Mouse (Mus musculus) stomach, embryonic 14.5 days (tissue): ENCODE data around the gene Uhrf1bp1. TPM values are rescaled to one million over a fixed set of nuclear protein-coding genes. Genes with fewer than 3 reads are reported as not detected.

Source experiments
- ATAC-seq: fragments of 200-750 bp; cut with Nextera tagmentation; 2 replicates; pipeline ENCODE4 v1.8.0; 2017; ENCODE audit warnings: low read depth, moderate TSS enrichment; ENCODE audit not compliant: insufficient number of reproducible peaks, insufficient read depth, low FRiP score
- H3K27ac ChIP-seq: fragments of 300-500 bp; sonication (generic); 2 replicates; pipeline ENCODE4 v1.5.1; 2014; ENCODE audit warnings: mild to moderate bottlenecking, low read length, moderate library complexity, mixed read lengths
- H3K27me3 ChIP-seq: fragments of 300-500 bp; sonication (generic); 2 replicates; pipeline ENCODE4 v1.6.1; 2014; ENCODE audit warnings: low read length, control low read depth, mixed read lengths; ENCODE audit not compliant: control insufficient read depth, insufficient read depth
- H3K36me3 ChIP-seq: fragments of 300-500 bp; sonication (generic); 2 replicates; pipeline ENCODE4 v1.6.1; 2014; ENCODE audit warnings: mild to moderate bottlenecking, control low read depth, low read length, moderate library complexity, mixed read lengths; ENCODE audit not compliant: control insufficient read depth, insufficient read depth
- H3K4me1 ChIP-seq: fragments of 300-500 bp; sonication (generic); 2 replicates; pipeline ENCODE4 v1.6.1; 2014; ENCODE audit warnings: low read length, control low read depth, mixed read lengths; ENCODE audit not compliant: control insufficient read depth, insufficient read depth
- H3K4me2 ChIP-seq: fragments of 300-500 bp; sonication (generic); replicated peaks from 2 replicates; pipeline ENCODE4 v1.6.1; 2014; ENCODE audit warnings: low read depth, low read length, control low read depth
- H3K4me3 ChIP-seq: fragments of 300-500 bp; sonication (generic); 2 replicates; pipeline ENCODE4 v1.5.1; 2014; ENCODE audit warnings: low read depth, low read length, control low read depth
- H3K9ac ChIP-seq: fragments of 300-500 bp; sonication (generic); replicated peaks from 2 replicates; pipeline ENCODE4 v1.6.1; 2014; ENCODE audit warnings: low read depth, mild to moderate bottlenecking, control low read depth, low read length, moderate library complexity, mixed read lengths
- H3K9me3 ChIP-seq: fragments of 300-500 bp; sonication (generic); 2 replicates; pipeline ENCODE4 v1.6.1; 2016; ENCODE audit warnings: low read depth, low read length, control low read depth; ENCODE audit not compliant: control insufficient read depth
- WGBS: fragments of 180-500 bp; shearing (Covaris S2); extraction: QIAGEN DNeasy Blood & Tissue Kit; methylation state at CpG from one replicate; pipeline ENCODE4 v1.1.7; 2014; 5-methylcytosine and 5-hydroxymethylcytosine counted together
- polyA plus RNA-seq: library from polyadenylated mRNA; unstranded; fragments of >200 nt; fragmentation: Nextera tagmentation; extraction: Ambion mirVana; gene quantifications from 2 replicates; pipeline ENCODE4 v1.2.1, GENCODE M21; 2014

The Uhrf1bp1 gene
- polyA plus RNA-seq, 1 experiment from 2014 or later: 7.5 TPM

- Histone ChIP-seq H3K4me1 (peaks cover 4% of the 10 kb centered on the region), H3K9me3 (no peaks in the 10 kb centered on the region), H3K27ac (no peak overlapping the region; the same call in 1 of the 2 replicates), H3K4me2 (no peak overlapping the region), H3K9ac (no peak overlapping the region), H3K36me3 (0 out of 2 replicates have a peak, but pooled peaks cover 3% of the 10 kb centered on the region), H3K27me3 (no peaks in the 10 kb centered on the region), H3K4me3 (no peak overlapping the region)
- WGBS: 41% methylated on average over 4 of the region's 4 CpGs
- 0 out of 2 replicates have a peak, but pooled peaks have one; percentile 56 for ATAC-seq
Measured at GRCm38 (mm10) chr17:27916366-27916765, 60.1 kb downstream of the Uhrf1bp1 start.

GRCm38 (mm10) chr17:27920676-27921075 is 64.4 kb downstream of the Uhrf1bp1 start:
- WGBS: 82% methylated on average over 4 of the region's 4 CpGs
- no peak overlapping the region for H3K4me2 ChIP-seq
- no peak overlapping the region for H3K27ac ChIP-seq
- no peak for ATAC-seq
- H3K27me3 ChIP-seq: no peaks in the 10 kb centered on the region
- H3K4me1 ChIP-seq: peaks cover 19% of the 10 kb centered on the region
- no peak overlapping the region for H3K4me3 ChIP-seq
- H3K36me3 ChIP-seq: no peaks in the 10 kb centered on the region
- no peaks in the 10 kb centered on the region for H3K9me3 ChIP-seq
- H3K9ac ChIP-seq: no peak overlapping the region

GRCm38 (mm10) chr17:27922174-27922712 is 66.0 kb downstream of the Uhrf1bp1 start:
- 60% methylated on average over 11 of the region's 11 CpGs for WGBS
- no peak for ATAC-seq
- H3K4me3 ChIP-seq: no peak overlapping the region
- H3K27ac ChIP-seq: no peak overlapping the region
- H3K4me2 ChIP-seq: no peak overlapping the region
- H3K36me3 ChIP-seq: no peaks in the 10 kb centered on the region
- H3K27me3 ChIP-seq: no peaks in the 10 kb centered on the region
- H3K4me1 ChIP-seq: peaks cover 24% of the 10 kb centered on the region
- H3K9ac ChIP-seq: no peak overlapping the region
- no peaks in the 10 kb centered on the region for H3K9me3 ChIP-seq

- no peak overlapping the region for H3K4me2 ChIP-seq
- H3K36me3 ChIP-seq: no peaks in the 10 kb centered on the region
- 0 out of 2 replicates have a peak, but pooled peaks have one; percentile 53 for ATAC-seq
- H3K27ac ChIP-seq: peak overlapping the region; percentile 34; the same call in 1 of the 2 replicates
- no peak overlapping the region for H3K4me3 ChIP-seq
- H3K27me3 ChIP-seq: no peaks in the 10 kb centered on the region
- 30% methylated on average over 4 of the region's 4 CpGs for WGBS
- no peak overlapping the region for H3K9ac ChIP-seq
- H3K9me3 ChIP-seq: no peaks in the 10 kb centered on the region
- H3K4me1 ChIP-seq: peaks cover 24% of the 10 kb centered on the region
Measured at GRCm38 (mm10) chr17:27925054-27925453, 68.8 kb downstream of the Uhrf1bp1 start.

- H3K4me3 ChIP-seq: no peak overlapping the region
- H3K27ac ChIP-seq: peak overlapping the region; percentile 40; the same call in 1 of the 2 replicates
- WGBS: 63% methylated on average over 7 of the region's 7 CpGs
- no peaks in the 10 kb centered on the region for H3K9me3 ChIP-seq
- H3K4me2 ChIP-seq: no peak overlapping the region
- ATAC-seq: no peak
- no peaks in the 10 kb centered on the region for H3K27me3 ChIP-seq
- H3K36me3 ChIP-seq: no peaks in the 10 kb centered on the region
- no peak overlapping the region for H3K9ac ChIP-seq
- peaks cover 24% of the 10 kb centered on the region for H3K4me1 ChIP-seq
Measured at GRCm38 (mm10) chr17:27925504-27925903, 69.3 kb downstream of the Uhrf1bp1 start.

- Histone ChIP-seq H3K9ac (no peak overlapping the region), H3K4me3 (no peak overlapping the region), H3K36me3 (no peaks in the 10 kb centered on the region), H3K4me1 (peaks cover 21% of the 10 kb centered on the region), H3K9me3 (no peaks in the 10 kb centered on the region), H3K4me2 (no peak overlapping the region), H3K27ac (no peak overlapping the region), H3K27me3 (no peaks in the 10 kb centered on the region)
- ATAC-seq: no peak
- 93% methylated on average over 5 of the region's 5 CpGs for WGBS
Measured at GRCm38 (mm10) chr17:27930291-27930690, 74.0 kb downstream of the Uhrf1bp1 start.

- 76% methylated on average over 4 of the region's 4 CpGs for WGBS
- Histone ChIP-seq H3K4me2 (no peak overlapping the region), H3K27ac (no peak overlapping the region), H3K9ac (no peak overlapping the region), H3K27me3 (no peaks in the 10 kb centered on the region), H3K4me3 (no peak overlapping the region), H3K9me3 (no peaks in the 10 kb centered on the region), H3K4me1 (peaks cover 13% of the 10 kb centered on the region; the same call in 1 of the 2 replicates), H3K36me3 (no peaks in the 10 kb centered on the region)
- ATAC-seq: no peak
Measured at GRCm38 (mm10) chr17:27931826-27932225, 75.6 kb downstream of the Uhrf1bp1 start.

- Histone ChIP-seq H3K36me3 (no peaks in the 10 kb centered on the region), H3K9me3 (no peaks in the 10 kb centered on the region), H3K27ac (no peak overlapping the region; the same call in 1 of the 2 replicates), H3K4me2 (no peak overlapping the region), H3K27me3 (no peaks in the 10 kb centered on the region), H3K4me3 (no peak overlapping the region), H3K9ac (no peak overlapping the region), H3K4me1 (peaks cover 36% of the 10 kb centered on the region; the same call in 1 of the 2 replicates)
- ATAC-seq: no peak
- WGBS: 73% methylated on average over 10 of the region's 10 CpGs
Measured at GRCm38 (mm10) chr17:27934136-27934910, 78.1 kb downstream of the Uhrf1bp1 start.
